Mouse (Mus musculus): ENCODE measurements around the gene Ehbp1l1.

GRCm38 (mm10) chr19:5723934-5724548, 2.1 kb downstream of the Ehbp1l1 start:
- TF ChIP-seq CTCF (IDR thresholded peaks at IDR 0.05; ENCODE audit: low read depth, low read length) (no peak), POLR2A (IDR thresholded peaks at IDR 0.05; ENCODE audit: extremely low read depth, insufficient read depth, low read length) (no peak)

Data from liver, adult 2 months (tissue).